Mouse (Mus musculus): ENCODE measurements around the gene Nmnat1.

- TF ChIP-seq CTCF (IDR thresholded peaks at IDR 0.05; ENCODE audit: insufficient read depth, low read length) (no peak), POLR2A (IDR thresholded peaks at IDR 0.05; ENCODE audit: borderline replicate concordance, extremely low read depth, low read depth, low read length) (no peak)
Observed at GRCm38 (mm10) chr4:149504363-149504762, 19.4 kb upstream of the Nmnat1 start.
